Mouse (Mus musculus) megakaryocyte, embryonic 14.5 days (primary cell): ENCODE results near the gene Ppp2ca. TPM values are rescaled to one million over a fixed set of nuclear protein-coding genes. Genes with fewer than 3 reads are reported as not detected.
"Not testable (repeated sequence)": the region's sequence is repeated elsewhere in the genome, so short reads cannot be mapped to it uniquely, and the experiment has no call there.

Experiments
- H3K27me3 ChIP-seq: replicated peaks from 2 replicates; pipeline ENCODE3; 2012; ENCODE audit warnings: inconsistent platforms
- H3K36me3 ChIP-seq: replicated peaks from 2 replicates; pipeline ENCODE3; 2012; ENCODE audit warnings: low read length, inconsistent platforms, mixed read lengths
- H3K4me1 ChIP-seq: 2 replicates; pipeline ENCODE4 v1.6.1; 2012; ENCODE audit warnings: inconsistent platforms
- H3K4me3 ChIP-seq: replicated peaks from 2 replicates; pipeline ENCODE3; 2012; ENCODE audit warnings: moderate library complexity, mild to moderate bottlenecking, inconsistent platforms
- H3K9me3 ChIP-seq: 2 replicates; pipeline ENCODE4 v1.6.1; 2012; ENCODE audit warnings: inconsistent platforms
- FLI1 ChIP-seq: IDR thresholded peaks from 2 replicates; pipeline ENCODE4 v1.6.1; 2012; ENCODE audit warnings: low read length, inconsistent platforms, mixed read lengths
- GATA1 ChIP-seq: IDR thresholded peaks from 3 replicates; pipeline ENCODE4 v1.6.1; 2012; ENCODE audit warnings: mixed read lengths, low read length, inconsistent platforms, borderline replicate concordance
- polyA plus RNA-seq: library from polyadenylated mRNA; stranded (reverse); fragments of >175 nt; gene quantifications from 2 replicates; pipeline ENCODE4 v1.2.3, GENCODE M21; 2012; ENCODE audit warnings: low replicate concordance; ENCODE audit not compliant: insufficient read depth

Gene Ppp2ca
- polyA plus RNA-seq, 1 experiment, result 8.0 TPM

DNA sequence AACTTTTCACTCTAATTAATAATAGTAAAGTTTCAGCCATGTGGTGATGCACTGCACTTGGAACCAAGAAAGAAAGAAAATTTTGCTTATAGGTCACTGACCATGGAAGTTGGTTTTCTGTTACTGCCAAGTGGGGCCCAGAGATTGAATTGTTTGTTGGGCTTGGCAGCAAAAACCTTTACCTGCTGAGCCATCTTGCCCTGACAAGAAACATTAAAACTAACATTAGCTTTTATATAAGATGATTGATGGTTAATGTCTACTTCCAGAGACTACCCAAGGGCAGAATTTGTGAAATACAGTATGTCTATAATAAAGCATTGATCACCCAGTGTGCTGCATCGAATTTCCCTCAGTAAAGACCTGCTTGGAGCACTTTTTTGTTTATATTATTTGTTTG is 8.0 kb downstream of the Ppp2ca start:
- peaks cover 79% of the 10 kb centered on the region for H3K4me1 ChIP-seq

DNA sequence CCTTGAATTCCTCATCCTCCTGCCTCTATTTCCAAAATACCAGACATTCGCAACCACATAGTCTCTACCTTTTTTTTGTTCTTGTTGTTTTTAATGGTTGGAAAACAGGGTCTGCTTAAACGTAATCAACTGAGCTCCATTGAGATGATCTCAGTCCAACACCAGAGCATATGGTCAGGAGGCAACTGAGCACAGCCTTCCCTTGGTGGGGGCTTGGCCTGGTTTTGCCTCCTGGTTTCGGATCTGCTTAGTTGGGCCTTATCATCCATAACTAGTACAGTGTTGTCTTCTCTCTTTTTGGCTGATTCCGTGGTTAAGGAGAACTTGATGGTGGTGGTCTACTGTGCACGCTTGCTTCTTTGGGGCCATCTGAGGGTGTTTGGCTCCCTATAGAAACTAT is 10.3 kb downstream of the Ppp2ca start:
- peaks cover 71% of the 10 kb centered on the region for H3K4me1 ChIP-seq
- no peaks in the 10 kb centered on the region for H3K27me3 ChIP-seq
- TF ChIP-seq FLI1, result no peak
- TF ChIP-seq GATA1, result no peak
- H3K36me3 ChIP-seq, result peaks cover 42% of the 10 kb centered on the region
- H3K4me3 ChIP-seq, result no peak overlapping the region
- no peaks in the 10 kb centered on the region for H3K9me3 ChIP-seq

More for the DNA sequence above, 8.0 kb downstream of the Ppp2ca start:
- Histone ChIP-seq H3K36me3 (peaks cover 36% of the 10 kb centered on the region), H3K4me3 (no peak overlapping the region), H3K27me3 (no peaks in the 10 kb centered on the region), H3K9me3 (no peaks in the 10 kb centered on the region)
- TF ChIP-seq GATA1 (no peak), FLI1 (no peak)

DNA sequence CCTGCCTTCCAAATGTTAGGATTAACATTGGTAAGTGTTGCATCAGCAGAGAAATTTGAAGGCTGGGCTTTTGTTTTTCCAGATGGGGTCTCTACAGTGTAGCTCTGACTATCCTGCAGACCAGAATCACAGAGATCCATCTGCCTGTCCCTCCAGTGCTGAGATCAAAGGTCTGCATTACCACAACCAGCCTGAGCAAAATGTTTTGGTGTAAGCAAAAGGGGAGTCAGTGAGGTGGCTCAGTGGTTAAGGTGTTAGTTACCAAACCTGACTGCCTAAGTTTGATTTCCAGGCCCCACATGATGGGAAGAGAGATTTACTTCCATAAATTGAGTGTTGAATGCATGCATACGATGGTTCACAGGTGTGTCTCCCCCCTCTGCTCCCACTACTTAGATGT is 10.9 kb downstream of the Ppp2ca start:
- H3K36me3 ChIP-seq, result peaks cover 46% of the 10 kb centered on the region
- H3K4me3 ChIP-seq, result no peak overlapping the region
- no peaks in the 10 kb centered on the region for H3K9me3 ChIP-seq
- H3K4me1 ChIP-seq, result peaks cover 71% of the 10 kb centered on the region
- no peak for TF ChIP-seq GATA1
- H3K27me3 ChIP-seq, result no peaks in the 10 kb centered on the region

DNA sequence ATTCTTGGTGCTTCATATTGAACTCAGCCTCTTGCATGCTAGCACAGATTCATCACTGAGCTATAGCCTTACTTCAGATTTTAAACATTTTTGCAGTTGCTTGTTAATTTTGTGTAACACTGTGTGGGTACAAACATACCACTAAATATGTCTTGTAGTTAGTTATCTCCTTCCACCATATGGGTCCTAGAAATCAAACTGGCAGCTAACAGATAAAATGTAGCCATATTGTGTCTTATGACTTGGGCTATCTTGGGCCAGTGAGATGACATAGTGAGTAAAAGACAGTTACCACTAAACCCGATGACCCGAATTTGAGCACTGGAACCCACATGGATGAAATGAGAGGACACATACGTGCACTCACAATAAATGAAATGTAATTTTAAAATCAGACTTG is 17.0 kb downstream of the Ppp2ca start:
- H3K4me3 ChIP-seq, result no peak overlapping the region
- peaks cover 88% of the 10 kb centered on the region for H3K36me3 ChIP-seq
- H3K4me1 ChIP-seq, result peaks cover 71% of the 10 kb centered on the region
- no peaks in the 10 kb centered on the region for H3K27me3 ChIP-seq
- peaks cover 4% of the 10 kb centered on the region; the same call in 1 of the 2 replicates for H3K9me3 ChIP-seq
- TF ChIP-seq GATA1 (no peak), FLI1 (no peak)

DNA sequence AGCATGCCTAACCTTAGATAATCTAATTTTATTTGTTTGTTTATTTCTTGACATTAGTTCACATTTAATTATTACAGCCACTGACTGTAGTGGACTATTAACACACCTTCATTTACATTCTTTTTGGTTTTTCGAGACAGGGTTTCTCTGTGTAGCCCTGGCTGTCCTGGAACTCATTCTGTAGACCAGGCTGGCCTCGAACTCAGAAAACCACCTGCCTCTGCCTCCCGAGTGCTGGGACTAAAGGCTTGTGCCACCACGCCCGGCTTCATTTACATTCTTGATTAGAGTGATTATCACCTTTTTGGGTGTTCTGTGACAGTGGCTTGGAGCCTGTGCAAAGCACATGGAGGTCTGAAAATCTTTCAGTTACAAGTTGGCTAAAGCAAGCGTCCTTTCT is 17.6 kb downstream of the Ppp2ca start:
- H3K36me3 ChIP-seq, result peaks cover 93% of the 10 kb centered on the region
- not testable (repeated sequence) for H3K9me3 ChIP-seq, H3K4me3 ChIP-seq, H3K27me3 ChIP-seq
- H3K4me1 ChIP-seq, result peaks cover 70% of the 10 kb centered on the region

DNA sequence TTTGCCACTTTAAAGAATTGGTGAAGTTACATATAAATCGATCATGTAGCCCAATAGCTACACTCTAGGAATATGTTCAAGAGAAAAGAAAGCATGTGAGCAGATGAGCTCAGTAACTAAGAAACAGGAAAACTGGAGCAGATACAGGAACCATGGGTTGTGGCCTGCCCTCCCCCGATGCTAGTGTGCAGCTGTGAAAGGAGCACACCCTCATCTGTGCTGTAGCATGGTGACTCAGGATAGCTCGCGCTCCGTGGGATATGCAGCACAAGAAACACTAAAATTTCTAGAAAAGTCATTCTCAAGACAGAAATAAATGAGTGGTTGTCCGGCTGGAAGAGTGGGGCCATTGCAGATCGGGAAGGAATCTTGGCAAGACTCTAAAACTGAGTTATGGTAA is 18.7 kb downstream of the Ppp2ca start:
- Histone ChIP-seq H3K4me3 (peak overlapping the region; percentile 62), H3K27me3 (no peaks in the 10 kb centered on the region), H3K9me3 (peaks cover 4% of the 10 kb centered on the region; the same call in 1 of the 2 replicates), H3K36me3 (peaks cover 99% of the 10 kb centered on the region), H3K4me1 (peaks cover 69% of the 10 kb centered on the region)
- TF ChIP-seq FLI1, result no peak
- no peak for TF ChIP-seq GATA1

DNA sequence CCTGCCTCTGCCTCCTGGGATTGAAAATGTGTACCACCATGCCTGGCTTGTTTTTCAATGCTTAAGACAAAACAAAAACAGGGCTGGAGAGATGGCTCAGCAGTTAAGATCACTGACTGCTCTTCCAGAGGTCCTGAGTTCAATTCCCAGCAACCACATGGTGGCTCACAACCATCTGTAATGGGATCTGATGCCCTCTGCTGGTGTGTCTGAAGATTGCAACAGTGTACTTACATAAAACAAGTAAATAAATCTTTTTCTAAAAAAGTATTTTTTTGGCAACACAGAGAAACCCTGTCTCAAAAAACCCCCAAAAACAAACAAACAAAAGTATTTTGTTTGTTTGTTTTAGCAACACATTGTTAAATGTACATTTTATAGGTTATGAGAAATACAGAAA is 21.9 kb downstream of the Ppp2ca start:
- not testable (repeated sequence) for H3K9me3 ChIP-seq, H3K27me3 ChIP-seq, H3K4me3 ChIP-seq
- peaks cover 99% of the 10 kb centered on the region for H3K36me3 ChIP-seq
- peaks cover 55% of the 10 kb centered on the region for H3K4me1 ChIP-seq

DNA sequence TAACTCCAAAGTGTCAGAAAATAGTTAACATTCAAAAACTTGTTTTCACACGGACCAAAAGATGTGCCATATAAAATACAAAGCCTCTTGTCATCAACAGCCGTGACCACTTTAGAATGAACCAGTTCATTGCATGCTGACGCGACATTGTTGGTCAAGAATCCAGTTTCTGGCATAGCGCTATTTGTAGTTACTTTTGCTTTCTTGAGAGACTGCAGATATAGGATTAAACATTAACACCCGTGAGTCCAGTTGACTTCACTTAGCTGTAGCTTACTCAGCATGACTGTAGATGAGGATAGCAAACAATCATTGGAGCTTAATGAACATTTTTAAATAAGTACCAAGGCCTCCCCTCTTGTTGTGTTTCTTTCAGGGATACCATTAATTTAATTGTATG is 23.6 kb downstream of the Ppp2ca start:
- Histone ChIP-seq H3K27me3 (no peaks in the 10 kb centered on the region), H3K4me1 (peaks cover 51% of the 10 kb centered on the region), H3K36me3 (peaks cover 96% of the 10 kb centered on the region), H3K9me3 (peaks cover 4% of the 10 kb centered on the region; the same call in 1 of the 2 replicates), H3K4me3 (no peak overlapping the region)
- TF ChIP-seq FLI1, result no peak
- no peak for TF ChIP-seq GATA1

DNA sequence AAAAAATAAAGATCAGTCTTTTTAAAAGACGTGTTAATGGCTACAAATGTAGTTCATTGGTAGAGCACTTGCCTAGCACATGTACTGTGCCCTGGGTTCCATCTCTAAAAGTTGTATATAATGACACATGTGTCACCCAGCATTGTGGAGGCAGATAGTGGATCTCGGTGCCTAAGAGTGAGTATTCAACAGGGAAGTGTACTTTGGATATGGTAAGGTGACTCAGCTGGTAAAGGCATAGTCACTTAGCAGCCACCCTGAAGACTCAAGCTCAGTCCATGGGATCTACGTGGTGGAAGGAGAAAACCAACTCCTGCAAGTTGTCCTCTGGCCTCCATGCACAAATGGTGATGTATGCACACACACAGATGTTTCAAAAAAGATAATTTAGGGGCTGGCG is 26.0 kb downstream of the Ppp2ca start:
- Histone ChIP-seq H3K4me3 (no peak overlapping the region), H3K36me3 (peaks cover 84% of the 10 kb centered on the region), H3K9me3 (peaks cover 4% of the 10 kb centered on the region; the same call in 1 of the 2 replicates), H3K4me1 (peaks cover 50% of the 10 kb centered on the region), H3K27me3 (no peaks in the 10 kb centered on the region)
- TF ChIP-seq GATA1 (no peak), FLI1 (no peak)

DNA sequence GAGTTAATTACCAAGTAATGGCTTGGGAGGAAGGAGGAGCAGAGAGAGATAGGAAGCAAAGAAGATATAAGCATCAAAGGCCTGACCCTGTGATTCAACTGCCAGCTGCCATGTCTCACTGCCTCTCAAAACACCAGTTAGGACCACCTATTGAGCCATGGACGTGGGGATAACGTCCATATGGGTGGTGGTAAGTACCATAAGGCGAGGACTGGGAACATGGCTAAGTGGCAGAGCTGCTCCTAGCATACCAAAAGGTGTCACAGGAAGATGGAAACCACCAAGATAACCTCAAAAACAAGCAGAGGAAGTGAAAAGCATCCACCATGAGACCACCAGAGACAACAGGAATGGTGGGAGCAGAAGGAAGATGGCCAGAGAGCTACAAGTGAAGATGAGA is 28.7 kb downstream of the Ppp2ca start:
- Histone ChIP-seq H3K9me3 (no peaks in the 10 kb centered on the region), H3K4me1 (peaks cover 41% of the 10 kb centered on the region), H3K4me3 (no peak overlapping the region), H3K27me3 (no peaks in the 10 kb centered on the region), H3K36me3 (peaks cover 57% of the 10 kb centered on the region)
- TF ChIP-seq FLI1 (no peak), GATA1 (no peak)

DNA sequence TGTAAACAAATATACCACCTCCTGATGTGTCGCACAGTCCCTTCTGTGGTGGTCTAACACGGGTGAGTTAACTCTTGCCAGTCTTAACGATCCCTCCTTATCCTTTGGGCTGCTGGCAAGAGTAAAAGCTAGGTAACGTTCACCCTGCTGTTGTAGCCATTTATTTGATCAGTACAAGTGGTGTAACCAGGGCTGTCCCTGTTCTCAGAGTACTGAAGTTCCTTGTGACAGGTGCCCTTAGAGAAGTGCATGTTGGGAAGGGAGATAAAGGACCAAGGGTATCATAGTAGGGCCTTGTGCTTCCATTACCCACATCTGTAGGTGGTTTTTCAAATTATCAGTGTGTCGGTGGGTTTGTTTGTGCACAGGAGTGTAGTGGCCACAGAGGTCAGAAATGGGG is 29.3 kb downstream of the Ppp2ca start:
- no peaks in the 10 kb centered on the region for H3K27me3 ChIP-seq
- H3K4me3 ChIP-seq, result no peak overlapping the region
- peaks cover 51% of the 10 kb centered on the region for H3K36me3 ChIP-seq
- no peak for TF ChIP-seq FLI1
- no peak for TF ChIP-seq GATA1
- H3K9me3 ChIP-seq, result no peaks in the 10 kb centered on the region
- H3K4me1 ChIP-seq, result peaks cover 41% of the 10 kb centered on the region
